Mouse (Mus musculus) erythroblast, embryonic 14.5 days (primary cell): Measurements from ENCODE around the gene Acp7. TPM values are rescaled to one million over a fixed set of nuclear protein-coding genes. Genes with fewer than 3 reads are reported as not detected.

Experiments used
- H3K27me3 ChIP-seq: 2 replicates; pipeline ENCODE4 v1.6.1; 2012; ENCODE audit warnings: inconsistent platforms; ENCODE audit not compliant: control insufficient read depth
- H3K36me3 ChIP-seq: 2 replicates; pipeline ENCODE4 v1.6.1; 2012; ENCODE audit warnings: mild to moderate bottlenecking, inconsistent platforms; ENCODE audit not compliant: control insufficient read depth
- H3K4me1 ChIP-seq: 2 replicates; pipeline ENCODE4 v1.6.1; 2012; ENCODE audit warnings: inconsistent platforms; ENCODE audit not compliant: control insufficient read depth
- H3K4me3 ChIP-seq: replicated peaks from 2 replicates; pipeline ENCODE3; 2012; ENCODE audit warnings: moderate library complexity, mild to moderate bottlenecking, inconsistent platforms
- H3K9me3 ChIP-seq: 2 replicates; pipeline ENCODE4 v1.6.1; 2012; ENCODE audit warnings: low read length, inconsistent platforms, mixed read lengths; ENCODE audit not compliant: control insufficient read depth
- GATA1 ChIP-seq: IDR thresholded peaks from 2 replicates; pipeline ENCODE4 v1.6.1; 2012; ENCODE audit warnings: low read length, inconsistent platforms, mixed read lengths
- TAL1 ChIP-seq: IDR thresholded peaks from 3 replicates; pipeline ENCODE4 v1.6.1; 2012; ENCODE audit warnings: low read length, inconsistent platforms, mixed read lengths
- polyA plus RNA-seq: library from polyadenylated mRNA; stranded (reverse); fragments of >175 nt; gene quantifications from 2 replicates; pipeline ENCODE4 v1.2.3, GENCODE M21; 2012

Gene Acp7
- polyA plus RNA-seq, 1 experiment, result not detected

GRCm38 (mm10) chr7:28595751-28596435 is 35.2 kb downstream of the Acp7 start:
- Histone ChIP-seq H3K4me1 (peaks cover 78% of the 10 kb centered on the region), H3K27me3 (no peaks in the 10 kb centered on the region), H3K36me3 (peaks cover 56% of the 10 kb centered on the region), H3K4me3 (peak overlapping the region; percentile 91), H3K9me3 (no peaks in the 10 kb centered on the region)
- TF ChIP-seq GATA1 (no peak), TAL1 (no peak)

GRCm38 (mm10) chr7:28593206-28594111 is 37.7 kb downstream of the Acp7 start:
- Histone ChIP-seq H3K4me3 (no peak overlapping the region), H3K27me3 (no peaks in the 10 kb centered on the region), H3K36me3 (peaks cover 77% of the 10 kb centered on the region), H3K9me3 (no peaks in the 10 kb centered on the region), H3K4me1 (peaks cover 89% of the 10 kb centered on the region)
- no peak for TF ChIP-seq TAL1
- no peak for TF ChIP-seq GATA1

GRCm38 (mm10) chr7:28591862-28592261 is 39.3 kb downstream of the Acp7 start:
- TF ChIP-seq TAL1 (no peak), GATA1 (no peak)
- no peaks in the 10 kb centered on the region for H3K27me3 ChIP-seq
- no peak overlapping the region for H3K4me3 ChIP-seq
- H3K36me3 ChIP-seq, result peaks cover 91% of the 10 kb centered on the region
- H3K4me1 ChIP-seq, result peaks cover 96% of the 10 kb centered on the region
- no peaks in the 10 kb centered on the region for H3K9me3 ChIP-seq

- H3K4me1 ChIP-seq, result peaks cover 95% of the 10 kb centered on the region
- TF ChIP-seq TAL1 (no peak), GATA1 (no peak)
- peaks cover 80% of the 10 kb centered on the region for H3K36me3 ChIP-seq
- no peaks in the 10 kb centered on the region for H3K27me3 ChIP-seq
- no peak overlapping the region for H3K4me3 ChIP-seq
- no peaks in the 10 kb centered on the region for H3K9me3 ChIP-seq
These were observed 43.5 kb downstream of the Acp7 start for GRCm38 (mm10) chr7:28587644-28588043.

- no peak overlapping the region for H3K4me3 ChIP-seq
- H3K9me3 ChIP-seq, result no peaks in the 10 kb centered on the region
- TF ChIP-seq GATA1, result no peak
- no peak for TF ChIP-seq TAL1
- peaks cover 95% of the 10 kb centered on the region for H3K4me1 ChIP-seq
- no peaks in the 10 kb centered on the region for H3K27me3 ChIP-seq
- peaks cover 77% of the 10 kb centered on the region for H3K36me3 ChIP-seq
These were observed 44.3 kb downstream of the Acp7 start for GRCm38 (mm10) chr7:28586663-28587411.

GRCm38 (mm10) chr7:28585001-28585400 is 46.1 kb downstream of the Acp7 start:
- peaks cover 78% of the 10 kb centered on the region for H3K36me3 ChIP-seq
- H3K4me3 ChIP-seq, result peak overlapping the region; percentile 49
- H3K4me1 ChIP-seq, result peaks cover 95% of the 10 kb centered on the region
- peaks cover 3% of the 10 kb centered on the region for H3K9me3 ChIP-seq
- TF ChIP-seq GATA1 (no peak), TAL1 (no peak)
- no peaks in the 10 kb centered on the region for H3K27me3 ChIP-seq

- Histone ChIP-seq H3K4me1 (peaks cover 97% of the 10 kb centered on the region), H3K36me3 (peaks cover 78% of the 10 kb centered on the region), H3K4me3 (peak overlapping the region; percentile 49), H3K9me3 (peaks cover 3% of the 10 kb centered on the region), H3K27me3 (no peaks in the 10 kb centered on the region)
- no peak for TF ChIP-seq GATA1
- no peak for TF ChIP-seq TAL1
These were observed 46.7 kb downstream of the Acp7 start for GRCm38 (mm10) chr7:28584468-28584867.

- Histone ChIP-seq H3K4me3 (peak overlapping the region; percentile 49), H3K9me3 (peaks cover 3% of the 10 kb centered on the region), H3K27me3 (no peaks in the 10 kb centered on the region), H3K36me3 (peaks cover 79% of the 10 kb centered on the region), H3K4me1 (peaks cover 98% of the 10 kb centered on the region)
- TF ChIP-seq GATA1, result 0 out of 2 replicates have a peak, but pooled peaks have one; percentile 12
- no peak for TF ChIP-seq TAL1
These were observed 47.4 kb downstream of the Acp7 start for GRCm38 (mm10) chr7:28583570-28584344.
